Mouse (Mus musculus) heart, postnatal 0 days (tissue): Measurements from ENCODE around the gene Tnnc1.

ENCODE experiments used
- CTCF ChIP-seq: IDR thresholded peaks from 2 replicates; pipeline ENCODE4 v1.5.1; 2016; ENCODE audit warnings: antibody characterized with exemption, control low read depth, low read depth
- EP300 ChIP-seq: IDR thresholded peaks from 2 replicates; pipeline ENCODE4 v1.6.1; 2016; ENCODE audit warnings: antibody characterized with exemption, low read depth

- no peak for TF ChIP-seq EP300
- 0 out of 2 replicates have a peak, but pooled peaks have one; percentile 7 for TF ChIP-seq CTCF
Observed at GRCm38 (mm10) chr14:31207070-31207830, 862 bp upstream of the Tnnc1 start.
